In the genomic region with DNA sequence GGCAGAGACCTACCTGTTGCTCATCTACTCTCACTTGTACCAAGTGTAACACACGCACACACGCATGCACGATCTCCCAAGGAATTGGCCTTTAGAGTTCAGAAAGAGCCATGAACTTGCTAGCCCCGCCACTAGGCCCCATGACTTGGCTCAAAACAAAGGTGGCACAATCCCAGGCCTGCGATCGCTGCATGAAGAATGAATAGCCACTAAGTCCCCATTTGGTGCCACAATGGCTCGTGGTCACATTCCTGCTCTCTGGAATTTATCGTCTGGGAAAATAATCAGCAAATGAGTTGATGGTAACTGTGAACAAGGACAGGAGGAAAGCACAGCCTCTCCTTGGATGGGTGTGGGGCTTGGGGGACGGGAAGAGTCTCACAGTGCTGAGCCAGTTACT, we compare ENCODE assay signal across 14 mouse cellular contexts. TPM values are rescaled to one million over a fixed set of nuclear protein-coding genes. Genes with fewer than 3 reads are reported as not detected.
A peak's percentile ranks its signal among the peaks of the same experiment; 100 is the strongest.
DNase-seq lines count a peak whose midpoint lies in the region.
"Had no signal": no experiment of that assay in that cellular context is flagged by ENCODE, and none has a peak within 500 bp of the region (broad histone marks: within the 10 kb centered on the region; RNA-seq: fewer than 3 reads in every experiment).

No protein-coding gene starts in this region.

- DNase-seq in gastrocnemius, postnatal 10 days, result peak; percentile 39
- DNase-seq in gastrocnemius, postnatal 4 days (ENCODE audit: low spot score in 2 of 2), result no peak
- peak; percentile 51 for DNase-seq in kidney, adult 9 months
- DNase-seq in kidney, postnatal 14 days, result no peak
- peak; percentile 25 for DNase-seq in adipocyte (ENCODE audit: low spot score)
- DNase-seq in frontal cortex, postnatal 36 days (ENCODE audit: low spot score in 2 of 2), result no peak
- no peak for DNase-seq in thymus, postnatal 14 days
- DNase-seq: adrenal gland, postnatal 10 days; cerebellum, adult 8-10 months; cerebellum, postnatal 14 days; embryo, embryonic 11 days; gastrocnemius, postnatal 25 days; heart, adult 18-20 months; heart, postnatal 4 days had no signal

RNA-seq across cellular contexts. Expression of a gene that starts 54.3 kb away (rescaled TPM):
- 10 to 100 TPM; 15.9 to 21.0 TPM for total RNA-seq in gastrocnemius, postnatal 10 days (2021)
- 10 to 100 TPM; 28.9 to 30.0 TPM for total RNA-seq in gastrocnemius, postnatal 4 days (2021)

RNA-seq across cellular contexts. Expression of a gene that starts 57.0 kb away (rescaled TPM):
- total RNA-seq in gastrocnemius, postnatal 10 days (2021), result 10 to 100 TPM; 26.4 to 28.0 TPM
- total RNA-seq in gastrocnemius, postnatal 4 days (2021), result 10 to 100 TPM; 34.4 to 35.7 TPM

Comparison
In these comparisons a context has a peak if more than half of its experiments do, and no peak if none do; other contexts are left out.
1. DNase-seq: peak in gastrocnemius, postnatal 10 days (single experiment), kidney, adult 9 months (single experiment) and adipocyte (single experiment); none in gastrocnemius, postnatal 4 days (0 of 2), kidney, postnatal 14 days (single experiment), frontal cortex, postnatal 36 days (0 of 2) and thymus, postnatal 14 days (single experiment).